Mouse (Mus musculus) heart, embryonic 15.5 days (tissue): ENCODE results near the gene Krtap15. TPM values are rescaled to one million over a fixed set of nuclear protein-coding genes. Genes with fewer than 3 reads are reported as not detected.

Experiments
- ATAC-seq: fragments of 200-750 bp; cut with Nextera tagmentation; replicated peaks from 2 replicates; pipeline ENCODE4 v1.8.0; 2017; ENCODE audit warnings: low read depth, moderate TSS enrichment; ENCODE audit not compliant: insufficient number of reproducible peaks, insufficient read depth, low FRiP score
- H3K27ac ChIP-seq: fragments of 300-500 bp; sonication (generic); 2 replicates; pipeline ENCODE4 v1.5.1; 2015; ENCODE audit warnings: mild to moderate bottlenecking, inconsistent platforms
- H3K27me3 ChIP-seq: fragments of 300-500 bp; sonication (generic); 2 replicates; pipeline ENCODE4 v1.6.1; 2015; ENCODE audit warnings: inconsistent platforms
- H3K36me3 ChIP-seq: fragments of 300-500 bp; sonication (generic); 2 replicates; pipeline ENCODE4 v1.6.1; 2015; ENCODE audit warnings: mild to moderate bottlenecking, inconsistent platforms
- H3K4me1 ChIP-seq: fragments of 300-500 bp; sonication (generic); replicated peaks from 2 replicates; pipeline ENCODE4 v1.6.1; 2015; ENCODE audit warnings: inconsistent platforms
- H3K4me2 ChIP-seq: fragments of 300-500 bp; sonication (generic); 2 replicates; pipeline ENCODE4 v1.6.1; 2015; ENCODE audit warnings: inconsistent platforms, mild to moderate bottlenecking, moderate library complexity
- H3K4me3 ChIP-seq: fragments of 300-500 bp; sonication (generic); 2 replicates; pipeline ENCODE4 v1.5.1; 2015; ENCODE audit warnings: mild to moderate bottlenecking, inconsistent platforms
- H3K9ac ChIP-seq: fragments of 300-500 bp; sonication (generic); 2 replicates; pipeline ENCODE4 v1.6.1; 2015; ENCODE audit warnings: mild to moderate bottlenecking, inconsistent platforms
- H3K9me3 ChIP-seq: fragments of 300-500 bp; sonication (generic); replicated peaks from 2 replicates; pipeline ENCODE4 v1.6.1; 2016; ENCODE audit warnings: inconsistent platforms
- WGBS: fragments of 180-500 bp; shearing (Covaris S2); methylation state at CpG from one replicate; pipeline ENCODE4 v1.1.7; 2015; ENCODE audit warnings: mixed read lengths; 5-methylcytosine and 5-hydroxymethylcytosine counted together
- polyA plus RNA-seq: library from polyadenylated mRNA; unstranded; fragments of >200 nt; fragmentation: Nextera tagmentation; extraction: Ambion mirVana; gene quantifications from 2 replicates; pipeline ENCODE4 v1.2.1, GENCODE M21; 2015

The Krtap15 gene
- polyA plus RNA-seq, 1 experiment from 2014 or later: not detected

DNA sequence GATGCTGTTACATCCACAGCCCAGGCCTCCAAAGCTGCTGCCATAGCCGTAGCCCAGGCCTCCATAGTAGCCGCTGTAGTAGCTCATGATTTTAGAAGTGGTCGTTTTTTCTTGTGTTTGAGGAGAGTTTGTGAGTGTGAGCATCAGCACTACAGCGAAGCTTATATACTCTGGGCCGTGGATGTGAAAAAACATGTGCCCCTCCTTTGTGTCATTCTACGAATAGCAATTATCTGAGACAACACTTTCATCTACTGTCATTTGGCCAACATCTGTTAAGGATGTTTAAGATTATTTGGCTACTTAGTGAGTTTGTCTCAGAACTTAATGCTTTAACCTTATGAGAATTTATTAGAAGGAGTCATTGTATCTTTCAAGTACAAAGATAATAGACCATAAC lies 49.3 kb downstream of the Krtap15 start, which contains the start of gene Krtap19-1:
Gene Krtap19-1 (minus strand): TSS at position 101 of the 400 bp plus-strand sequence.
- Histone ChIP-seq H3K27me3 (no peaks in the 10 kb centered on the region), H3K4me3 (no peak within 1 kb of the TSS), H3K36me3 (no peaks in the 10 kb centered on the region), H3K9ac (no peak within 1 kb of the TSS), H3K4me2 (no peak within 1 kb of the TSS), H3K4me1 (no peaks in the 10 kb centered on the region), H3K9me3 (no peaks in the 10 kb centered on the region), H3K27ac (no peak within 1 kb of the TSS)
- no peak for ATAC-seq
- WGBS: 82% methylated on average over 6 of the region's 6 CpGs

DNA sequence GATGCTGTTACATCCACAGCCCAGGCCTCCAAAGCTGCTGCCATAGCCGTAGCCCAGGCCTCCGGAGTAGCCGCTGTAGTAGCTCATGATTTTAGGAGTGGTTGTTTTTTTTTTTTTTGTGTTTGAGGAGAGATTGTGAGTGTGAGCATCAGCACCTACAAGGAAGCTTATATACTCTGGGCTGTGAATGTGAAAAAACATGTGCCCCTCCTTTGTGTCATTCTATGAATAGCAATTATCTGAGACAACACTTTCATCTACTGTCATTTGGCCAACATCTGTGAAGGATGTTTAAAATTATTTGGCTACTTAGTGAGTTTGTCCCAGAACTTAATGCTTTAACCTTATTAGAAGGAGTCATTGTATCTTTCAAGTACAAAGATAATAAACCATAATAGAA lies 54.2 kb downstream of the Krtap15 start, which contains the start of gene Krtap19-2:
Gene Krtap19-2 (minus strand): TSS at position 101 of the 400 bp plus-strand sequence.
- no peak within 1 kb of the TSS for H3K9ac ChIP-seq
- ATAC-seq: no peak
- no peak within 1 kb of the TSS for H3K4me2 ChIP-seq
- H3K27ac ChIP-seq: no peak within 1 kb of the TSS
- no peak within 1 kb of the TSS for H3K4me3 ChIP-seq
- no peaks in the 10 kb centered on the region for H3K36me3 ChIP-seq
- WGBS: 97% methylated on average over 3 of the region's 3 CpGs
- no peaks in the 10 kb centered on the region for H3K27me3 ChIP-seq
- H3K9me3 ChIP-seq: no peaks in the 10 kb centered on the region
- H3K4me1 ChIP-seq: no peaks in the 10 kb centered on the region

DNA sequence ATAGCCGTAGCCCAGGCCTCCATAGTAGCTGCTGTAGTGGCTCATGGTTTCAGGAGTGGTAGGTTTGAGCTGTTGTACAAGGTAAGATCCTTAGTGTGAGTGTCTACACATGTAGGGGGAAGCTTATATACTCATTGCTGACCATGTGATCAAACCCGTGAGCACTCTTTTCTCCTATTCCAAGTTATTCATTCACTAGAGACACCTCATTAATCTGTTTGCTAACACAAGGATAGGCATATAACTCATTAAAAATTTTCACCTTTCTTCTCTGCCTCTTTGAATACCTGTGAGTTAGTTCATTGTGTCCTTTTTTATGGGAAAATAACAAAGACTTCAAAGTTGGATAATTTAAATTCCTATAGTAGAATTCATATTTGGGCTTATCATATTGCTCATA lies 57.9 kb downstream of the Krtap15 start, which contains the start of gene Krtap19-3:
Gene Krtap19-3 (minus strand): TSS at position 101 of the 400 bp plus-strand sequence.
- no peak for ATAC-seq
- H3K27me3 ChIP-seq: no peaks in the 10 kb centered on the region
- no peak within 1 kb of the TSS for H3K27ac ChIP-seq
- H3K9me3 ChIP-seq: no peaks in the 10 kb centered on the region
- no peaks in the 10 kb centered on the region for H3K4me1 ChIP-seq
- no peak within 1 kb of the TSS for H3K9ac ChIP-seq
- WGBS: 84% methylated on average over 2 of the region's 2 CpGs
- H3K36me3 ChIP-seq: no peaks in the 10 kb centered on the region
- no peak within 1 kb of the TSS for H3K4me2 ChIP-seq
- H3K4me3 ChIP-seq: no peak within 1 kb of the TSS

Other genes starting within 250 kb of the Krtap15 start
- gene Krtap24-1, start 207.9 kb upstream of the Krtap15 start, polyA plus RNA-seq: not detected in 2 replicates
- not detected in 2 replicates for gene 2310079G19Rik, start 192.5 kb upstream of the Krtap15 start, polyA plus RNA-seq
- gene Krtap26-1, start 172.4 kb upstream of the Krtap15 start, polyA plus RNA-seq: not detected in 2 replicates
- gene Krtap27-1, start 148.5 kb upstream of the Krtap15 start, polyA plus RNA-seq: not detected in 2 replicates
- not detected in 2 replicates for gene 2310061N02Rik, start 112.3 kb upstream of the Krtap15 start, polyA plus RNA-seq
- not detected in 2 replicates for gene Krtap13-1, start 91.4 kb upstream of the Krtap15 start, polyA plus RNA-seq
- not detected in 2 replicates for gene Krtap13, start 68.6 kb upstream of the Krtap15 start, polyA plus RNA-seq
- not detected in 2 replicates for gene 2310034C09Rik, start 61.4 kb upstream of the Krtap15 start, polyA plus RNA-seq
- gene 2310057N15Rik, start 46.0 kb upstream of the Krtap15 start, polyA plus RNA-seq: not detected in 2 replicates
- gene Gm5965, start 42.3 kb upstream of the Krtap15 start, polyA plus RNA-seq: not detected in 2 replicates
- not detected in 2 replicates for gene Gm20741, start 8.0 kb upstream of the Krtap15 start, polyA plus RNA-seq
- not detected in 2 replicates for gene Krtap14, start 5.9 kb downstream of the Krtap15 start, polyA plus RNA-seq
- not detected in 2 replicates for gene Krtap19-1, start 49.2 kb downstream of the Krtap15 start, polyA plus RNA-seq
- gene Krtap19-2, start 54.1 kb downstream of the Krtap15 start, polyA plus RNA-seq: not detected in 2 replicates
- not detected in 2 replicates for gene Krtap19-3, start 57.8 kb downstream of the Krtap15 start, polyA plus RNA-seq
- gene Krtap19-4, start 64.9 kb downstream of the Krtap15 start, polyA plus RNA-seq: not detected in 2 replicates
- not detected in 2 replicates for gene Krtap19-5, start 76.2 kb downstream of the Krtap15 start, polyA plus RNA-seq
- gene Krtap19-9b, start 112.0 kb downstream of the Krtap15 start, polyA plus RNA-seq: not detected in 2 replicates
- not detected in 2 replicates for gene Krtap16-3, start 142.7 kb downstream of the Krtap15 start, polyA plus RNA-seq
- gene Krtap22-2, start 190.5 kb downstream of the Krtap15 start, polyA plus RNA-seq: not detected in 2 replicates
- not detected in 2 replicates for gene Gm10229, start 195.1 kb downstream of the Krtap15 start, polyA plus RNA-seq
- not detected in 2 replicates for gene Krtap6-1, start 211.5 kb downstream of the Krtap15 start, polyA plus RNA-seq
- gene Gm10228, start 221.3 kb downstream of the Krtap15 start, polyA plus RNA-seq: not detected in 2 replicates
- not detected in 2 replicates for gene Krtap6-5, start 227.7 kb downstream of the Krtap15 start, polyA plus RNA-seq
- gene 1110025L11Rik, start 243.8 kb downstream of the Krtap15 start, polyA plus RNA-seq: not detected in 2 replicates